Mouse (Mus musculus): Measurements from ENCODE around the gene Rgs7. TPM values are rescaled to one million over a fixed set of nuclear protein-coding genes. Genes with fewer than 3 reads are reported as not detected.

Rgs7 gene
- polyA plus RNA-seq, 1 experiment from 2014 or later = 4.9 TPM

GRCm38 (mm10) chr1:175188186-175188585 lies 304.1 kb downstream of the Rgs7 start:
- H3K4me1 ChIP-seq (ENCODE audit: control insufficient read depth, insufficient read depth, low read length) = no peaks in the 10 kb centered on the region
- H3K27ac ChIP-seq (ENCODE audit: low read depth, low read length) = no peak overlapping the region
- WGBS = 77% methylated on average over 5 of the region's 5 CpGs
- ATAC-seq (ENCODE audit: low FRiP score) = no peak
- no peak overlapping the region for H3K9ac ChIP-seq (ENCODE audit: low read length)
- H3K36me3 ChIP-seq (ENCODE audit: control insufficient read depth, insufficient read depth, low read length) = no peaks in the 10 kb centered on the region
- H3K9me3 ChIP-seq (ENCODE audit: control insufficient read depth, low read length) = no peaks in the 10 kb centered on the region
- H3K4me2 ChIP-seq = no peak overlapping the region
- H3K27me3 ChIP-seq (ENCODE audit: control insufficient read depth, insufficient read depth, low read length) = no peaks in the 10 kb centered on the region
- no peak overlapping the region for H3K4me3 ChIP-seq (ENCODE audit: low read depth, low read length)
- DNase-seq (ENCODE audit: low spot score, missing footprints) = no peak

- no peaks in the 10 kb centered on the region for H3K9me3 ChIP-seq (ENCODE audit: control insufficient read depth, low read length)
- no peak overlapping the region for H3K27ac ChIP-seq (ENCODE audit: low read depth, low read length)
- H3K4me2 ChIP-seq = no peak overlapping the region
- H3K36me3 ChIP-seq (ENCODE audit: control insufficient read depth, insufficient read depth, low read length) = no peaks in the 10 kb centered on the region
- DNase-seq (ENCODE audit: low spot score, missing footprints) = peak; percentile 44
- no peak overlapping the region for H3K4me3 ChIP-seq (ENCODE audit: low read depth, low read length)
- H3K9ac ChIP-seq (ENCODE audit: low read length) = no peak overlapping the region
- H3K27me3 ChIP-seq (ENCODE audit: control insufficient read depth, insufficient read depth, low read length) = no peaks in the 10 kb centered on the region
- H3K4me1 ChIP-seq (ENCODE audit: control insufficient read depth, insufficient read depth, low read length) = no peaks in the 10 kb centered on the region
- WGBS = 94% methylated on average over 2 of the region's 2 CpGs
- no peak for ATAC-seq (ENCODE audit: low FRiP score)
Observed at GRCm38 (mm10) chr1:175185211-175185610, 307.1 kb downstream of the Rgs7 start.

GRCm38 (mm10) chr1:175184736-175185135 lies 307.6 kb downstream of the Rgs7 start:
- ATAC-seq (ENCODE audit: low FRiP score) (no peak), DNase-seq (ENCODE audit: low spot score, missing footprints) (peak; percentile 26)
- Histone ChIP-seq H3K27me3 (ENCODE audit: control insufficient read depth, insufficient read depth, low read length) (no peaks in the 10 kb centered on the region), H3K4me2 (no peak overlapping the region), H3K36me3 (ENCODE audit: control insufficient read depth, insufficient read depth, low read length) (no peaks in the 10 kb centered on the region), H3K4me1 (ENCODE audit: control insufficient read depth, insufficient read depth, low read length) (no peaks in the 10 kb centered on the region), H3K9ac (ENCODE audit: low read length) (no peak overlapping the region), H3K4me3 (ENCODE audit: low read depth, low read length) (no peak overlapping the region), H3K9me3 (ENCODE audit: control insufficient read depth, low read length) (no peaks in the 10 kb centered on the region), H3K27ac (ENCODE audit: low read depth, low read length) (no peak overlapping the region)
- WGBS = 74% methylated on average over 3 of the region's 3 CpGs

GRCm38 (mm10) chr1:175178733-175179132 lies 313.6 kb downstream of the Rgs7 start:
- WGBS = 92% methylated on average over 1 of the region's 1 CpGs
- DNase-seq (ENCODE audit: low spot score, missing footprints) (no peak), ATAC-seq (ENCODE audit: low FRiP score) (no peak)
- H3K36me3 ChIP-seq (ENCODE audit: control insufficient read depth, insufficient read depth, low read length) = no peaks in the 10 kb centered on the region
- H3K9ac ChIP-seq (ENCODE audit: low read length) = no peak overlapping the region
- H3K9me3 ChIP-seq (ENCODE audit: control insufficient read depth, low read length) = no peaks in the 10 kb centered on the region
- no peak overlapping the region for H3K4me2 ChIP-seq
- H3K27ac ChIP-seq (ENCODE audit: low read depth, low read length) = no peak overlapping the region
- no peaks in the 10 kb centered on the region for H3K27me3 ChIP-seq (ENCODE audit: control insufficient read depth, insufficient read depth, low read length)
- H3K4me1 ChIP-seq (ENCODE audit: control insufficient read depth, insufficient read depth, low read length) = no peaks in the 10 kb centered on the region
- H3K4me3 ChIP-seq (ENCODE audit: low read depth, low read length) = no peak overlapping the region

- no peaks in the 10 kb centered on the region for H3K9me3 ChIP-seq (ENCODE audit: control insufficient read depth, low read length)
- DNase-seq (ENCODE audit: low spot score, missing footprints) = no peak
- no peak overlapping the region for H3K4me2 ChIP-seq
- no peak overlapping the region for H3K9ac ChIP-seq (ENCODE audit: low read length)
- H3K27me3 ChIP-seq (ENCODE audit: control insufficient read depth, insufficient read depth, low read length) = no peaks in the 10 kb centered on the region
- H3K4me1 ChIP-seq (ENCODE audit: control insufficient read depth, insufficient read depth, low read length) = no peaks in the 10 kb centered on the region
- 77% methylated on average over 5 of the region's 5 CpGs for WGBS
- H3K4me3 ChIP-seq (ENCODE audit: low read depth, low read length) = no peak overlapping the region
- no peaks in the 10 kb centered on the region for H3K36me3 ChIP-seq (ENCODE audit: control insufficient read depth, insufficient read depth, low read length)
- no peak for ATAC-seq (ENCODE audit: low FRiP score)
- no peak overlapping the region for H3K27ac ChIP-seq (ENCODE audit: low read depth, low read length)
Observed at GRCm38 (mm10) chr1:175174918-175175675, 317.2 kb downstream of the Rgs7 start.

GRCm38 (mm10) chr1:175155469-175155868 lies 336.8 kb downstream of the Rgs7 start:
- Histone ChIP-seq H3K4me2 (no peak overlapping the region), H3K9ac (ENCODE audit: low read length) (no peak overlapping the region), H3K4me3 (ENCODE audit: low read depth, low read length) (no peak overlapping the region), H3K9me3 (ENCODE audit: control insufficient read depth, low read length) (no peaks in the 10 kb centered on the region), H3K27me3 (ENCODE audit: control insufficient read depth, insufficient read depth, low read length) (no peaks in the 10 kb centered on the region), H3K4me1 (ENCODE audit: control insufficient read depth, insufficient read depth, low read length) (no peaks in the 10 kb centered on the region), H3K27ac (ENCODE audit: low read depth, low read length) (no peak overlapping the region), H3K36me3 (ENCODE audit: control insufficient read depth, insufficient read depth, low read length) (no peaks in the 10 kb centered on the region)
- ATAC-seq (ENCODE audit: low FRiP score) (no peak), DNase-seq (ENCODE audit: low spot score, missing footprints) (no peak)
- 83% methylated on average over 1 of the region's 1 CpGs for WGBS

- 82% methylated on average over 4 of the region's 4 CpGs for WGBS
- no peaks in the 10 kb centered on the region for H3K9me3 ChIP-seq (ENCODE audit: control insufficient read depth, low read length)
- H3K27me3 ChIP-seq (ENCODE audit: control insufficient read depth, insufficient read depth, low read length) = no peaks in the 10 kb centered on the region
- DNase-seq (ENCODE audit: low spot score, missing footprints) (no peak), ATAC-seq (ENCODE audit: low FRiP score) (no peak)
- no peaks in the 10 kb centered on the region for H3K36me3 ChIP-seq (ENCODE audit: control insufficient read depth, insufficient read depth, low read length)
- H3K4me1 ChIP-seq (ENCODE audit: control insufficient read depth, insufficient read depth, low read length) = no peaks in the 10 kb centered on the region
- no peak overlapping the region for H3K4me3 ChIP-seq (ENCODE audit: low read depth, low read length)
- H3K27ac ChIP-seq (ENCODE audit: low read depth, low read length) = no peak overlapping the region
- no peak overlapping the region for H3K9ac ChIP-seq (ENCODE audit: low read length)
- no peak overlapping the region for H3K4me2 ChIP-seq
Observed at GRCm38 (mm10) chr1:175143051-175143450, 349.2 kb downstream of the Rgs7 start.

GRCm38 (mm10) chr1:175128525-175128924 lies 363.8 kb downstream of the Rgs7 start:
- Histone ChIP-seq H3K9me3 (ENCODE audit: control insufficient read depth, low read length) (no peaks in the 10 kb centered on the region), H3K4me1 (ENCODE audit: control insufficient read depth, insufficient read depth, low read length) (no peaks in the 10 kb centered on the region), H3K36me3 (ENCODE audit: control insufficient read depth, insufficient read depth, low read length) (no peaks in the 10 kb centered on the region), H3K4me2 (no peak overlapping the region), H3K4me3 (ENCODE audit: low read depth, low read length) (no peak overlapping the region), H3K27ac (ENCODE audit: low read depth, low read length) (no peak overlapping the region), H3K27me3 (ENCODE audit: control insufficient read depth, insufficient read depth, low read length) (no peaks in the 10 kb centered on the region), H3K9ac (ENCODE audit: low read length) (no peak overlapping the region)
- ATAC-seq (ENCODE audit: low FRiP score) (peak; percentile 57), DNase-seq (ENCODE audit: low spot score, missing footprints) (no peak)
- 18% methylated on average over 2 of the region's 2 CpGs for WGBS

- Histone ChIP-seq H3K4me1 (ENCODE audit: control insufficient read depth, insufficient read depth, low read length) (no peaks in the 10 kb centered on the region), H3K9ac (ENCODE audit: low read length) (no peak overlapping the region), H3K36me3 (ENCODE audit: control insufficient read depth, insufficient read depth, low read length) (no peaks in the 10 kb centered on the region), H3K9me3 (ENCODE audit: control insufficient read depth, low read length) (no peaks in the 10 kb centered on the region), H3K27ac (ENCODE audit: low read depth, low read length) (no peak overlapping the region), H3K27me3 (ENCODE audit: control insufficient read depth, insufficient read depth, low read length) (no peaks in the 10 kb centered on the region), H3K4me2 (no peak overlapping the region), H3K4me3 (ENCODE audit: low read depth, low read length) (no peak overlapping the region)
- DNase-seq (ENCODE audit: low spot score, missing footprints) (no peak), ATAC-seq (ENCODE audit: low FRiP score) (no peak)
- WGBS = 87% methylated on average over 3 of the region's 3 CpGs
Observed at GRCm38 (mm10) chr1:175124416-175124815, 367.9 kb downstream of the Rgs7 start.

Measured in midbrain, embryonic 11.5 days (tissue).